Mouse (Mus musculus) thymus, adult 2 months (tissue): ENCODE measurements at regions not wholly inside any gene's neighbourhood (a gene's known extent, or its start where the extent isn't known, plus 50 kb on each side); places are given as distances from the start of the nearest gene placed in this dataset.

Source experiments
- CTCF ChIP-seq: fragments of 200-500 bp; IDR thresholded peaks from 2 replicates; pipeline ENCODE4 v1.5.1; 2012; ENCODE audit warnings: mild to moderate bottlenecking, control low read depth, low read length, moderate library complexity, borderline replicate concordance; ENCODE audit not compliant: control insufficient read depth, poor library complexity, insufficient read depth; ENCODE audit errors: extremely low read depth
- POLR2A ChIP-seq: fragments of 200-500 bp; IDR thresholded peaks from 2 replicates; pipeline ENCODE4 v1.6.1; 2012; ENCODE audit warnings: mild to moderate bottlenecking, low read length, control low read depth, moderate library complexity; ENCODE audit not compliant: control insufficient read depth, poor library complexity, insufficient read depth; ENCODE audit errors: extremely low read depth

GRCm38 (mm10) chr6:67152845-67153468 is 85.0 kb upstream of the Serbp1 start:
- TF ChIP-seq CTCF = no peak
- no peak for TF ChIP-seq POLR2A
